Mouse (Mus musculus): ENCODE measurements around the gene Rnpepl1.

Rnpepl1 gene

DNA sequence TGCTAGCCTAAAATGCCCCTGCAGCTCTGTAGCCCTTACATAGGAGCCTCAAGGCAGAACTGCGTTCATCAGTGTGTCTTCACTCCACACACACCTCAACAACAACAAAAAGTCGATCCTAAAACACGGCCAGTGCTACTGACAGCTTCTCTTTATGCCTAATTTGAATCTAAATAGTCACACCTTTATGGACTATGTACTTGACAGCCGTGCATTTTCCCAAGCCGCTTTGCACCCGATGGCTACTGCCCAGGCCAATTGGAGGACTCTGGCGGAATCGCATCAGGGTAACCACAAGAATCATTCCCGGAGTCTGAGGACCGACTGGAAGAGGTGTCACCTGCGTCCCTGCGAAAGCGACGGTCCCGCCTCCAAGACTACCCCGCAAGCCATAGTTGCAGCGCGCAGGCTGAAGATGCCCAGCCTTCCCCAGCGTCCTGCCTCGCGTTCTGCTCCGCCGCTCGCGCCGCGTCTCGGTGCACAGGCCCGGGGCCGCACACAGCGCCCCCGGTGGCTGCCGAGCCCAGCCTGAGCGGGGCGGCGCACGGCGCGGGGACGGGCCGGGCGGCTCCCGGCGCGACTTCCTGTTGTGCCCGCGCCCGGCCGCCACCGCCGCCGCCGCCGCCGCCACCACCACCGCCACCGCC lies at the start of gene Rnpepl1:
TSS of gene Rnpepl1 (plus strand) at position 545 of the 647 bp plus-strand sequence.
- DNase-seq (ENCODE audit: low spot score in 2 of 2): peak; percentile 75 to 78

- DNase-seq (ENCODE audit: low spot score in 2 of 2): no peak
These were observed 49.1 kb upstream of the Rnpepl1 start for GRCm38 (mm10) chr1:92861503-92861902.

- DNase-seq (ENCODE audit: low spot score in 2 of 2): no peak
These were observed 47.3 kb upstream of the Rnpepl1 start for GRCm38 (mm10) chr1:92863268-92863667.

DNA sequence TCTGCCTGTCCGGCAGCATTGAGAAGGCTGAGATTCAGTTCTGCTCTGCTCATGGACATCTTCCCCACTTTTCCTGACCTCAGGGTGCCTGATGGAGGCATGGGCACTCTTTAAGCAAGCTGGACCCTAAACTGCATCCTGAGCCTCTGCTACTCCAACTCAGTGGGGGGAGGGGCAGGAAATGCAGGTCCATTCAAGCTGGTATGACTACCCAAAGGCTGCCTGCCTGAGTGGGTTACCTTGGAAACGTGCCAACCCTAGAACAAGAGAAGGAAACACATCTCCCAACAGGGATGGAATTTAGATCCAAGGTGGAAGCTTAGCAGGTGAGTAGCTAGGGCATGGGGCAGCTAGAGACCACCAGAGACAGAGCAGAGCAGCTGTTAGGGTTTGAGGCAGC lies 44.4 kb upstream of the Rnpepl1 start:
- DNase-seq (ENCODE audit: low spot score in 2 of 2): no peak

GRCm38 (mm10) chr1:92869985-92870384 lies 40.6 kb upstream of the Rnpepl1 start:
- no peak for DNase-seq (ENCODE audit: low spot score in 2 of 2)

DNA sequence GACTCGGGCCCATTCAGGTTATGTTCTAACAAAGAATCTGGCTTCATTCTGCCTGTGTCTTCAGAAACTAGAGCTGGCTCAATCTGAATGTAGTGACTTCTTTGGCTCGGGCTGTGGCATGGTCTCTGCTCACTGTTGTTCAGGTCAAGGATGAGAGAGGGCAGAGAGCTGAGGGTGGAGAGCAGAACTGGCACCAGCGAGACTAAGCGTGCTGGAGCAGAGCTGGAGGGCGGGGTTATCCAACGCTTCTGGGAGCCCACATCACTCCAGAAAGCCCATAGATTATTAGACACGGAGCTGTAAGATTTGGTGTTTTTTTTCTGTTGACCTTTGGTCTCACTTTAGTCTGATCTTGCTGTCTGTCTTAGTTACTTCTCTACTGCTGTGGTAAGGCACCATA lies 37.9 kb upstream of the Rnpepl1 start:
- no peak for DNase-seq (ENCODE audit: low spot score in 2 of 2)

- DNase-seq (ENCODE audit: low spot score in 2 of 2): no peak
These were observed 36.6 kb upstream of the Rnpepl1 start for GRCm38 (mm10) chr1:92874011-92874410.

- DNase-seq (ENCODE audit: low spot score in 2 of 2): no peak
These were observed 35.0 kb upstream of the Rnpepl1 start for GRCm38 (mm10) chr1:92875360-92876111.

GRCm38 (mm10) chr1:92877431-92877978 lies 33.1 kb upstream of the Rnpepl1 start:
- no peak for DNase-seq (ENCODE audit: low spot score in 2 of 2)

GRCm38 (mm10) chr1:92878066-92878741 lies 32.4 kb upstream of the Rnpepl1 start:
- DNase-seq (ENCODE audit: low spot score in 2 of 2): no peak

- no peak for DNase-seq (ENCODE audit: low spot score in 2 of 2)
These were observed 31.3 kb upstream of the Rnpepl1 start for GRCm38 (mm10) chr1:92879266-92879665.

- DNase-seq (ENCODE audit: low spot score in 2 of 2): no peak
These were observed 30.5 kb upstream of the Rnpepl1 start for GRCm38 (mm10) chr1:92880101-92880500.

DNA sequence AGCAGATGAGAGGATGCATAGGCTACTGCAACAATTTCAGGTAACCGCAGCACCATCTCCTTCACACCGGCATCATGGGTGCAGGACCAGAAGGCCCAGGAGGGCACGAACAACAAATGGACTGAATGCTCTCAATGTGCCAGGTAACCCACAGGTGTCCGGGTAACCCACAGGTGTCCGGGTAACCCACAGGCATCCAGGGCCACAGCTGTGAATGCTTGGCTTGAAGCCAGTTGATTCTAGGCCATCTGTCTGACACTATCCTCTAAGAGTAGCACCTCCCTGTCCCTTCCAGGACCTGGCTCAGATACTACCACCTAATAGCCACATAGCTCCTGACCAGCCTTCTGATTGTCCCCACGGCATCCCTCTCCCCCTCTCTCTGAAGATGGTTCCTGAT lies 28.6 kb upstream of the Rnpepl1 start:
- DNase-seq (ENCODE audit: low spot score in 2 of 2): no peak

GRCm38 (mm10) chr1:92888901-92889655 lies 21.5 kb upstream of the Rnpepl1 start:
- DNase-seq (ENCODE audit: low spot score in 2 of 2): no peak

GRCm38 (mm10) chr1:92892791-92893190 lies 17.8 kb upstream of the Rnpepl1 start:
- no peak for DNase-seq (ENCODE audit: low spot score in 2 of 2)

- no peak for DNase-seq (ENCODE audit: low spot score in 2 of 2)
These were observed 16.7 kb upstream of the Rnpepl1 start for GRCm38 (mm10) chr1:92893896-92894295.

DNA sequence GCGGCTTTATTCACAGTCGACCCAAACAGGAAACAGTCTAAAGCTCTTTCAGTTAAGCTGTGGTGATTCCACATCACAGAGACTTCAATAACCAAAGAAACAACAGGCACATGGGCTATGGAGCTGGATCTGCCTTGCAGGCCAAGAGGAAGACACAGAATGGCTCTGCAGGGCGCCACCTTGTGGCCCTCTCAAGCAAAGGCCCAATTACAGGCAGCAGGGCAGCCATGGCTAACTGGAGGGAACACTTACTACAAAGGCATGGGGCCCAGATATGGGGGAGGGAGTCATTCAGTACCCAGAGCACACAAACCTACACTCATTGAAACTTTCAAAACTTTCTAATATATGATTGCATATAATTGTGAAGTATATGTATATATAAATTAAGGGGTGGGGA lies 15.5 kb upstream of the Rnpepl1 start:
- peak; percentile 41 to 48 for DNase-seq (ENCODE audit: low spot score in 2 of 2)

DNA sequence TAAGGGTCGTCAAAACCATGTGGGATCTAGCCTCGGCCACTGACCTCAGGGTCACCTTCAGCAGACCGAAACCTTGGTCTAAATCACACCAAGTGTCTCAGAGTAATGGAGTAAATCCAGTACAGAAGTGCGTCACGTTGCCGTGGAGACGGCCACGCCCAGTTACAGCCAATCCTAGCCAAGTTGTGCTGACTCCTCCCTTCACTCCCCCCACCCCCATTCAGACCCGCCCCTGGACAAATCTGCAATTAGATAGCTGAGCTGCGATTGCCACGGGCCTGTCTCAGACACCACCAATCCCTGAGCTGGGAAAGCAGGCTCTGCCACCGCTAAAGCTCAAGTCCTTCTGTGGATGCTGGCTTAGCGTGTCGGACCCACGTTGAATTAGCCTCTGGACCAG lies 7.8 kb upstream of the Rnpepl1 start, which contains the start of gene Ankmy1:
TSS of gene Ankmy1 (minus strand) at position 121 of the 400 bp plus-strand sequence.
- DNase-seq (ENCODE audit: low spot score in 2 of 2): no peak

DNA sequence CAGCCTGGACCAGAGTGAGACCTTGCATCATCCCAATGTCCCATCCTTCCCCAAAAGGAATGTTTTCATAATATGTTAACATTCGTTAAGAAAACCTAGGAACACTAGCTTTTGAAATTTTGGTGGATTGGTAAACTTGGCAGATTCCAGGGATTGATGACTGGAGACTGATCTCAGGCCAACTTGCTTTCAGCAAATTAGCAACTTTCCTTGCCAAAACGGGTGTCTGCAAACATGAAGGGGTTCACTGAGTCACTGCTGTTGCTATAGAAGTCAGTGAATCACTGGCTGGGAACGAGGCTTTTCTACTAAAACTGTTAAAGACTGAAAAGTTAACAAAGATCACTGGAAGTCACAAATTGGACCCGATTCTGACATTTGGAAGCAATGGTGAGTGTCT lies 7.0 kb upstream of the Rnpepl1 start:
- DNase-seq (ENCODE audit: low spot score in 2 of 2): no peak

GRCm38 (mm10) chr1:92905703-92906310 lies 4.8 kb upstream of the Rnpepl1 start:
- no peak for DNase-seq (ENCODE audit: low spot score in 2 of 2)
